Mouse (Mus musculus): Measurements from ENCODE around the gene Slc4a1. TPM values are rescaled to one million over a fixed set of nuclear protein-coding genes. Genes with fewer than 3 reads are reported as not detected.

The Slc4a1 gene
- total and polyA plus RNA-seq, 2 experiments from 2014 or later: 0.48 to 0.84 TPM

DNA sequence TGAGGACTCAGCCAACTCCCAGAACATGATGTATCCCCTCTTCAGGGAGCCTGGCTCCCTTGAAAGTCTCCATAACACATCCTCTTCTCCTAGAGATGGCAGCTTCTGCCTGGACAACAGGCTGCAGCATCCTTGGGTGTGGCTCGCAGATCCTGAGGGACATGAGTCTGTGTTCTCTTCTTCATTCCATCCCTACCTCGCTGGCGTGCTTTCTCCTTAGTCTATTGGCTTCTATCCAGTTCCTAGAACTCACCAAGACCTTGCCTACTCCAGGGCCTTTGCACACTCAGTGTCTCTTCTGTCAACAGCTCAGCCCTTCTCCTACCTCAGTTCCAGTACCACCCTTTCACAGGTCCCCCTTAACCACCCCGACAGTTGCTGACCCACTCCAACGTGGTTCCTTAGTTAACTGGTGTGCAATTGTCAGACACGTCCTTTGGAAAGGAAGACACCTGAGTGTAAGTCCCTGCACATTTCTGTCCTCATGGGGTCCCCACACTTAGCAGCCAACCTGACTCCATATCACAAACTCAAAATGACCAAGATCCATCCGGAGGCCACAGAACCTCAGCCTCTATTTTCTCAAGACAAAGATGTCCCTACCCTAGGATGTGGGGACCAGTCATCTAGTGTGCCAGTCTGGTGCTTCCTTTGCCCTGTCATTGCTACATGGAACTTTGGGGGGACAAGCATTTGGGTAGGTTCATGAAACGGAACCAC is 4.1 kb downstream of the Slc4a1 start:
- no peaks in the 10 kb centered on the region for H3K27me3 ChIP-seq (ENCODE audit: insufficient read depth, low read length)
- no peaks in the 10 kb centered on the region for H3K36me3 ChIP-seq (ENCODE audit: insufficient read depth, low read length)
- no peak overlapping the region for H3K9ac ChIP-seq (replicated peaks; ENCODE audit: low read length)
- ATAC-seq: no peak
- no peak overlapping the region for H3K4me3 ChIP-seq (ENCODE audit: low read length)
- WGBS: 84% methylated on average over 8 of the region's 8 CpGs
- H3K9me3 ChIP-seq (ENCODE audit: low read length): no peaks in the 10 kb centered on the region
- H3K4me1 ChIP-seq (ENCODE audit: insufficient read depth, low read length): no peaks in the 10 kb centered on the region
- no peak for DNase-seq (ENCODE audit: low spot score)
- H3K4me2 ChIP-seq (ENCODE audit: low read depth, low read length): no peak overlapping the region
- no peak overlapping the region for H3K27ac ChIP-seq
- TF ChIP-seq CTCF (IDR thresholded peaks at IDR 0.05; ENCODE audit: low read depth): no peak

DNA sequence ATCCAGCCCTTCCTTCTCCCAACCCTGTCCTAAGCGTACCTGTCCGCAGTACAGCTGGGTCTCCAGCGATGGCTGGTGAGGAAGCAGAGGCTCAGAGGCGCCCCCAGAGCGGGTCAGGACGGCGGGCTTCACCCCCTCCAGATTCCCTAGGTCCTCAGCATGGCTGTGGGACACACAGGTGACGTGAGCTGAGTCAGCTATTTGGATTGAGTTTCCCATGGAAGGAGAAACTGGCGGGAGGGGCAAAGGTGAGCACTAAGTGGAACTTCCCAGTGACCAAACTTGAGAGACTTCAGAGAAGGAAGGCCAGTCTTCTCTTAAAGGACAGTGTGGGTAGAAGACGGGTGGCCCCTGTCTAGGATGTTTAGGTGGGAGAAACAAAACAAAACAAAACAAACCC is 7.6 kb downstream of the Slc4a1 start:
- ATAC-seq (no peak), DNase-seq (ENCODE audit: low spot score) (no peak)
- Histone ChIP-seq H3K9ac (replicated peaks; ENCODE audit: low read length) (no peak overlapping the region), H3K27me3 (ENCODE audit: insufficient read depth, low read length) (no peaks in the 10 kb centered on the region), H3K27ac (no peak overlapping the region), H3K9me3 (ENCODE audit: low read length) (no peaks in the 10 kb centered on the region), H3K4me3 (ENCODE audit: low read length) (no peak overlapping the region), H3K36me3 (ENCODE audit: insufficient read depth, low read length) (no peaks in the 10 kb centered on the region), H3K4me2 (ENCODE audit: low read depth, low read length) (no peak overlapping the region), H3K4me1 (ENCODE audit: insufficient read depth, low read length) (no peaks in the 10 kb centered on the region)
- TF ChIP-seq CTCF (IDR thresholded peaks at IDR 0.05; ENCODE audit: low read depth): no peak
- 74% methylated on average over 10 of the region's 10 CpGs for WGBS

DNA sequence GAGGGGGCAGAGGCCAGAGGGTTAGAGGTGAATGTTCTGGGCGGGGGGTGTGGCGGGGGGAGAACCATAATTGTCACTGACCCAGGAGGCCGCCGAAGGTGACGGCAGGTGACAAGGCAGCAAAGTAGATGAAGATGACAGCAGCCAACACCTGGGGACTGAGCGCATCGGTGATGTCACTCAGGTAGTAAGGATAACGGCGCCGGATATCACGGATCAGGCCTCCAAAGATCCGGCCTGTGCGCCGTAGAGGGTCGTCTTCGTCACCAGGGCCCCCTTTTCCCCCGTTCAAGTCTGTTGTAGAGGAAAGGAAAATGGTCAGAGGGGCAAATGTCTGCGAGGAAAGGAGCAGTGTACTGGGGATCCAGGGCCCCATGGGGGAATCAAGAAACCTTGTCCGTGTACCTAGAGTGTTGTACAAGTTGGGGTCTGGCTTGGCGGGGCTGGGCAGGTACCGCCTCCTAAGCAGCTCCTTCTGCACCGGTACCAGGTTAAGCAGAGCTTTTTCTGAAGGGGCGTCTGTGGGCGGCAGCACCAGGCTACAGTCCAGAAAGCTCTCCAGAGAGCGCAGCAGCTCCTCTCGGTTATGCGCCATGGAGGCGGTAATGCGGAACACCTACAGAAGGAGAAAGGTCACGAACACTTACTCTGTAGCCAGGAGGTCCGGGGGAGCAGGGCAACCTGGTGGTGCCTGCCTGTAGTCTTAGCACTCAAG is 9.2 kb downstream of the Slc4a1 start:
- Histone ChIP-seq H3K27ac (no peak overlapping the region), H3K9ac (replicated peaks; ENCODE audit: low read length) (no peak overlapping the region), H3K4me1 (ENCODE audit: insufficient read depth, low read length) (no peaks in the 10 kb centered on the region), H3K9me3 (ENCODE audit: low read length) (no peaks in the 10 kb centered on the region), H3K27me3 (ENCODE audit: insufficient read depth, low read length) (no peaks in the 10 kb centered on the region), H3K4me3 (ENCODE audit: low read length) (no peak overlapping the region), H3K36me3 (ENCODE audit: insufficient read depth, low read length) (no peaks in the 10 kb centered on the region), H3K4me2 (ENCODE audit: low read depth, low read length) (no peak overlapping the region)
- WGBS: 73% methylated on average over 31 of the region's 31 CpGs
- no peak for ATAC-seq
- no peak for TF ChIP-seq CTCF (IDR thresholded peaks at IDR 0.05; ENCODE audit: low read depth)
- DNase-seq (ENCODE audit: low spot score): no peak

DNA sequence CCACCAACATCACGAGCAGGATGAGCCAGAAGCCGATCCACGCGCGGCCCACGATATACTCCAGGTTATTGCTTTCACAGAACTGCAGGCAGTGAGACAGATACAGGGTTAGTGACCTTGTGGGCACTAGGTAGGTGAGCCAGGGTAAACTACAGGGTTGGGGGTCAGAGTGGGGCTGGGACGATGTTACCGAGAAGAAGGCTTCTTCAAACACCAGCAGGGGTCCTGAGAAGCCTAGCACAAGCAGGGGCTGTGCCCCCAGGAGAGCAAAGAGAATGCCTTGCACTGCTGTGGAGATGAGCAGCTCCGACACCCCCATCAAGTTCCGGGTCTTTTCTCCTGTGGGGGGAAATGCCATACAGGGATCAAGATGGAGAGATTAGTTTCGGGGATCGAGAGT is 9.8 kb downstream of the Slc4a1 start:
- Histone ChIP-seq H3K36me3 (ENCODE audit: insufficient read depth, low read length) (no peaks in the 10 kb centered on the region), H3K9ac (replicated peaks; ENCODE audit: low read length) (no peak overlapping the region), H3K4me2 (ENCODE audit: low read depth, low read length) (no peak overlapping the region), H3K4me3 (ENCODE audit: low read length) (no peak overlapping the region), H3K9me3 (ENCODE audit: low read length) (no peaks in the 10 kb centered on the region), H3K27me3 (ENCODE audit: insufficient read depth, low read length) (no peaks in the 10 kb centered on the region), H3K27ac (no peak overlapping the region), H3K4me1 (ENCODE audit: insufficient read depth, low read length) (no peaks in the 10 kb centered on the region)
- 82% methylated on average over 12 of the region's 12 CpGs for whole genome bisulfite sequencing
- ATAC-seq (no peak), DNase-seq (ENCODE audit: low spot score) (no peak)
- TF ChIP-seq CTCF (IDR thresholded peaks at IDR 0.05; ENCODE audit: low read depth): no peak

DNA sequence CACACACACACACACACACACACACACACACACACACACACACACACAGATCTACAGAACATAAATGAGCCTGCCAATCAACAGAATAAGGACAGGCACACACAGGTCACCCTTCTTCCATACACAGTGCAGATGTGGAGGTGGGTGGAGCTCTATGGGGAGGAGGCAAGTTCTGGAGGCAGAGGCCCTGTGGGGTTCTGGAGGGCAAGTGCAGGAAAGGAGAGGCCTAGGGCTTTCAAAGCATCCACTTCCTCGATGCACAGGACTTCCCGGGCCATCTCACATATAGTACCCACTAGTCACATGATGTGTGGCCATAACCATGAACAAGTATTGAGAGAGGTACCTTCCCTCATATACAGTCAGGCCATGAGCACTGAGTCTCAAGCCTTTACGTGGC is 10.5 kb downstream of the Slc4a1 start:
- 91% methylated on average over 3 of the region's 3 CpGs for WGBS
- Histone ChIP-seq H3K27ac (no peak overlapping the region), H3K9ac (replicated peaks; ENCODE audit: low read length) (no peak overlapping the region), H3K27me3 (ENCODE audit: insufficient read depth, low read length) (no peaks in the 10 kb centered on the region), H3K4me3 (ENCODE audit: low read length) (no peak overlapping the region), H3K9me3 (ENCODE audit: low read length) (no peaks in the 10 kb centered on the region), H3K4me2 (ENCODE audit: low read depth, low read length) (no peak overlapping the region), H3K36me3 (ENCODE audit: insufficient read depth, low read length) (no peaks in the 10 kb centered on the region), H3K4me1 (ENCODE audit: insufficient read depth, low read length) (no peaks in the 10 kb centered on the region)
- ATAC-seq: no peak
- no peak for DNase-seq (ENCODE audit: low spot score)
- TF ChIP-seq CTCF (IDR thresholded peaks at IDR 0.05; ENCODE audit: low read depth): no peak

DNA sequence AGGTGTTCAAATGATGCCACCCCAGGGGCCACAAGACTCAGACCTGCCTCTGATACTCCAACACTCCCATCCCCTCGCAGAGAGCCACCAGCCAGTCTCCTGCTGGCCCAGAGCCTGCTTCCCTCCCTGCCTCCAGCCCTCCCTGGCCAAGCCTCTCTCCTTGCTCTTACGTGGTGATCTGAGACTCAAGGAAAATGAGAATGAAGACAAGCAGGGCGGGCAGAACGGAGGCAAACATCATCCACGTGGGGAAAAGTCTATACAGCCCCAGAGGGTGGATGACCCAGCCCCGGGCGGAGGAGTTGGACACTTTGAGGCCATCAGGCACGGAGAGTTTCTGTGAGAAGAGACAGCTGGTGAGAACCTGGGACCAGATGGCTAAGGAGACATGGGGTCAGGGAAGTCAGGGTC is 13.0 kb downstream of the Slc4a1 start:
- no peaks in the 10 kb centered on the region for H3K9me3 ChIP-seq (ENCODE audit: low read length)
- ATAC-seq: no peak
- H3K36me3 ChIP-seq (ENCODE audit: insufficient read depth, low read length): no peaks in the 10 kb centered on the region
- no peak overlapping the region for H3K4me2 ChIP-seq (ENCODE audit: low read depth, low read length)
- H3K4me1 ChIP-seq (ENCODE audit: insufficient read depth, low read length): no peaks in the 10 kb centered on the region
- H3K4me3 ChIP-seq (ENCODE audit: low read length): no peak overlapping the region
- no peak overlapping the region for H3K9ac ChIP-seq (replicated peaks; ENCODE audit: low read length)
- no peak overlapping the region for H3K27ac ChIP-seq
- no peaks in the 10 kb centered on the region for H3K27me3 ChIP-seq (ENCODE audit: insufficient read depth, low read length)
- 45% methylated on average over 8 of the region's 8 CpGs for WGBS
- TF ChIP-seq CTCF (IDR thresholded peaks at IDR 0.05; ENCODE audit: low read depth): no peak
- DNase-seq (ENCODE audit: low spot score): no peak

DNA sequence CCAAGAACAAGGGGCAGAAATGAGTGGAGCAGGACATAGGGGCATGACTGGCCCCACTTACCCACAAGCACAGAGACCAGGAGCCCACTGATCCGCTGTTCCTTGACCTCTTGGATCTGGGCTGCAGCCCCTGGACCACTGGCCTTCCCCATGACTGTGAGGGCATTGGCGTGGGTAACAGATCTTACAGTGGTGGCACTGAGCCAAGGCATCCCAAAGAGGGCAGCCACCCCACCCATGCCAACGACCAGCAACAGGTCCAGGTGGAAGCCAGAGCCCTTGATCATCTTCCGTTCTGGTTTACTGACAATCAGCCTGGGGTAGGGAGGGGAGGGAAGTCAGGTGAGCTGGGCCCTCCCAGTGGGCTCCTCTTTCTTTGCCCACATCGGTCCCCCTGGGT is 13.6 kb downstream of the Slc4a1 start:
- ATAC-seq (no peak), DNase-seq (ENCODE audit: low spot score) (no peak)
- Histone ChIP-seq H3K27ac (no peak overlapping the region), H3K4me1 (ENCODE audit: insufficient read depth, low read length) (no peaks in the 10 kb centered on the region), H3K9me3 (ENCODE audit: low read length) (no peaks in the 10 kb centered on the region), H3K4me3 (ENCODE audit: low read length) (no peak overlapping the region), H3K27me3 (ENCODE audit: insufficient read depth, low read length) (no peaks in the 10 kb centered on the region), H3K36me3 (ENCODE audit: insufficient read depth, low read length) (no peaks in the 10 kb centered on the region), H3K9ac (replicated peaks; ENCODE audit: low read length) (no peak overlapping the region), H3K4me2 (ENCODE audit: low read depth, low read length) (no peak overlapping the region)
- 54% methylated on average over 4 of the region's 5 CpGs for WGBS
- TF ChIP-seq CTCF (IDR thresholded peaks at IDR 0.05; ENCODE audit: low read depth): no peak

All from hindbrain, postnatal 0 days (tissue).